Mouse (Mus musculus) C2C12 (cell line): ENCODE results near the gene Rbms3. TPM values are rescaled to one million over a fixed set of nuclear protein-coding genes. Genes with fewer than 3 reads are reported as not detected.

Experiments used
- H3K27me3 ChIP-seq: one replicate; pipeline ENCODE4 v1.6.1; 2011; ENCODE audit not compliant: control insufficient read depth, insufficient read depth, insufficient read length
- H3K36me3 ChIP-seq: one replicate; pipeline ENCODE4 v1.6.1; 2011; ENCODE audit not compliant: control insufficient read depth, insufficient read depth
- H3K4me3 ChIP-seq: one replicate; pipeline ENCODE4 v1.5.1; 2011; ENCODE audit warnings: mild to moderate bottlenecking, control low read depth; ENCODE audit not compliant: poor library complexity, insufficient read depth, severe bottlenecking
- H3K79me2 ChIP-seq: one replicate; pipeline ENCODE4 v1.6.1; 2011; ENCODE audit not compliant: control insufficient read depth, insufficient read depth
- H3K79me3 ChIP-seq: one replicate; pipeline ENCODE4 v1.6.1; 2011; ENCODE audit warnings: low read depth, control low read depth
- H3ac ChIP-seq: one replicate; pipeline ENCODE3; 2011; ENCODE audit warnings: low read depth; ENCODE audit not compliant: control insufficient read depth, insufficient read length
- CEBPB ChIP-seq: IDR thresholded peaks from one replicate; pipeline ENCODE4 v1.6.1; 2011; ENCODE audit warnings: low read depth, mild to moderate bottlenecking, control low read depth, moderate library complexity
- CTCF ChIP-seq: IDR thresholded peaks from one replicate; pipeline ENCODE4 v1.5.1; 2011; ENCODE audit not compliant: control insufficient read depth, insufficient read depth, insufficient read length
- FOSL1 ChIP-seq: IDR thresholded peaks from one replicate; pipeline ENCODE4 v1.8.0; 2011; ENCODE audit warnings: mild to moderate bottlenecking, low read length; ENCODE audit not compliant: poor library complexity, insufficient read depth, severe bottlenecking
- MAX ChIP-seq: IDR thresholded peaks from one replicate; pipeline ENCODE4 v1.6.1; 2011; ENCODE audit warnings: mild to moderate bottlenecking, control low read depth
- MYOD1 ChIP-seq: IDR thresholded peaks from one replicate; pipeline ENCODE4 v1.6.1; 2011; ENCODE audit warnings: low read depth; ENCODE audit not compliant: control insufficient read depth, insufficient read length
- MYOG ChIP-seq: IDR thresholded peaks from one replicate; pipeline ENCODE4 v1.6.1; 2011; ENCODE audit not compliant: control insufficient read depth, insufficient read length; ENCODE audit errors: extremely low read depth
- USF1 ChIP-seq: IDR thresholded peaks from one replicate; pipeline ENCODE4 v1.6.1; 2011; ENCODE audit warnings: low read depth, mild to moderate bottlenecking, control low read depth, moderate library complexity
- polyA plus RNA-seq: library from polyadenylated mRNA; unstranded; fragments of >200 nt; fragmentation: generic; extraction: Trizol; gene quantifications from one replicate; pipeline ENCODE4 v1.2.1, GENCODE M21; 2012; ENCODE audit warnings: missing spikeins

Gene Rbms3
- polyA plus RNA-seq, 1 experiment: 2.7 TPM

- Histone ChIP-seq H3K79me3 (peaks cover 1% of the 10 kb centered on the region), H3ac (no peak overlapping the region), H3K79me2 (no peaks in the 10 kb centered on the region), H3K36me3 (no peaks in the 10 kb centered on the region), H3K27me3 (no peaks in the 10 kb centered on the region), H3K4me3 (no peak overlapping the region)
- TF ChIP-seq CTCF (no peak), MYOD1 (no peak), CEBPB (no peak), USF1 (no peak), MYOG (no peak), MAX (no peak), FOSL1 (no peak)
Measured at GRCm38 (mm10) chr9:117121572-117121971, 508.1 kb downstream of the Rbms3 start.

GRCm38 (mm10) chr9:117117181-117117729, 512.5 kb downstream of the Rbms3 start:
- Histone ChIP-seq H3K79me3 (no peaks in the 10 kb centered on the region), H3K4me3 (no peak overlapping the region), H3ac (no peak overlapping the region), H3K27me3 (no peaks in the 10 kb centered on the region), H3K36me3 (no peaks in the 10 kb centered on the region), H3K79me2 (no peaks in the 10 kb centered on the region)
- TF ChIP-seq MAX: no peak
- TF ChIP-seq CTCF: no peak
- TF ChIP-seq MYOG: no peak
- no peak for TF ChIP-seq CEBPB
- no peak for TF ChIP-seq MYOD1
- no peak for TF ChIP-seq FOSL1
- TF ChIP-seq USF1: no peak

- no peak overlapping the region for H3ac ChIP-seq
- H3K79me3 ChIP-seq: no peaks in the 10 kb centered on the region
- TF ChIP-seq MYOD1 (no peak), CEBPB (no peak), USF1 (no peak), MYOG (no peak), CTCF (no peak), FOSL1 (no peak), MAX (no peak)
- H3K27me3 ChIP-seq: no peaks in the 10 kb centered on the region
- H3K36me3 ChIP-seq: no peaks in the 10 kb centered on the region
- no peak overlapping the region for H3K4me3 ChIP-seq
- H3K79me2 ChIP-seq: no peaks in the 10 kb centered on the region
Measured at GRCm38 (mm10) chr9:117115609-117116008, 514.1 kb downstream of the Rbms3 start.

- no peaks in the 10 kb centered on the region for H3K36me3 ChIP-seq
- no peak overlapping the region for H3K4me3 ChIP-seq
- no peaks in the 10 kb centered on the region for H3K79me3 ChIP-seq
- H3K27me3 ChIP-seq: no peaks in the 10 kb centered on the region
- no peaks in the 10 kb centered on the region for H3K79me2 ChIP-seq
- no peak for TF ChIP-seq CTCF
- TF ChIP-seq MYOD1: no peak
- TF ChIP-seq USF1: no peak
- no peak for TF ChIP-seq MYOG
- no peak for TF ChIP-seq FOSL1
- TF ChIP-seq CEBPB: no peak
- TF ChIP-seq MAX: no peak
- H3ac ChIP-seq: no peak overlapping the region
Measured at GRCm38 (mm10) chr9:117113592-117113991, 516.1 kb downstream of the Rbms3 start.

GRCm38 (mm10) chr9:117107926-117108325, 521.8 kb downstream of the Rbms3 start:
- Histone ChIP-seq H3ac (no peak overlapping the region), H3K4me3 (no peak overlapping the region), H3K79me2 (no peaks in the 10 kb centered on the region), H3K36me3 (no peaks in the 10 kb centered on the region), H3K27me3 (no peaks in the 10 kb centered on the region), H3K79me3 (no peaks in the 10 kb centered on the region)
- TF ChIP-seq USF1 (no peak), MYOD1 (no peak), FOSL1 (no peak), MYOG (no peak), MAX (no peak), CTCF (no peak), CEBPB (no peak)
